Comparison of ENCODE assay signal across 1 mouse cellular context in the genomic region with DNA sequence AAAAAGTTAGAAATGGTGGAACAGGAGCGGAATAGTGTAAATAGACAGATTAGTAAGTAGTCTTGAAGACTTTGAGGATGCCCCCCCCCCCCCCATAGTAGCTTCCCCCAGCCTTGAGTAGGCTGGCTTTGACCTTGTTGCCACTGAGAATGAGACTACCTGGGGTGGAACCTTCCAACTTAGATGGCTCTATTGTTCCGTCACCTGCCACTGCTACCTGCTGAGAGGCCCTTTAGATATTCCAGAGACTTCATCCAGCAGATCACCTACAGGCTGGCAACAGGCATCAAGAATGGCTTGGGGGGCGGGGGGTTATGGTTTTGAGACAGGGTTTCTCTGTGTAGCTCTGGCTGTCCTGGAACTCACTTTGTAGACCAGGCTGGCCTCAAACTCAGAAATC.
TF ChIP-seq lines count a peak whose summit lies in the region.

No protein-coding gene starts in this region.

TF ChIP-seq in CH12.LX, 34 proteins besides CTCF, POLR2A, EP300 and RAD21 (continued from another document):
- TF ChIP-seq ZC3H11A (IDR thresholded peaks at IDR 0.05; ENCODE audit: low read depth, low read length) = no peak
- TF ChIP-seq ELF1 (IDR thresholded peaks at IDR 0.05; ENCODE audit: low read depth, low read length) = no peak
